Mouse (Mus musculus): ENCODE measurements at regions not wholly inside any gene's neighbourhood (a gene's known extent, or its start where the extent isn't known, plus 50 kb on each side); places are given as distances from the start of the nearest gene placed in this dataset.

DNA sequence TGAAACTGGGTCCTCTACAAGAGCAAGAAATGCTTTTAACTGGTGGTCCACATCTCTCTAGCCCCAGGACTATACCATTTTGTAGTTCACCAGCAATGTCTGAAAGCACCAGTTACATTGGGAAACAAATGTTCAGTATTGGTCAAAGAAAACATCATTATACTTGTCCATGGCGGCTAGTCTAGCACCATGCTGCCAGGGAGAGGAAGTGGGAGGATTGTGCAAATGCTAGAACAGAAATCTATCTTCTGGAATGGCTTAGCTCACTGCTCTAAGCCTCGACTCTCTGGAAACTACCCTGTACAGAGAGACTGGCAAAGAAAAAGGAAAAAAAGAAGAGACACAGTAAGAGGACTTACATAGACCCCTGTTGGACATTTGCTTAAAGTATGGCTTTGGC, 81.1 kb upstream of the Ralgapa2 start:
- intact Hi-C loops (cut with DNase I): no loop called here
- no peak for TF ChIP-seq CTCF (IDR thresholded peaks at IDR 0.05)
- no peak for DNase-seq (ENCODE audit: extremely low spot score in 1 of 2, low spot score in 2 of 2)
- Histone ChIP-seq H3K4me3 (no peak overlapping the region), H3K27ac (no peak overlapping the region)

DNA sequence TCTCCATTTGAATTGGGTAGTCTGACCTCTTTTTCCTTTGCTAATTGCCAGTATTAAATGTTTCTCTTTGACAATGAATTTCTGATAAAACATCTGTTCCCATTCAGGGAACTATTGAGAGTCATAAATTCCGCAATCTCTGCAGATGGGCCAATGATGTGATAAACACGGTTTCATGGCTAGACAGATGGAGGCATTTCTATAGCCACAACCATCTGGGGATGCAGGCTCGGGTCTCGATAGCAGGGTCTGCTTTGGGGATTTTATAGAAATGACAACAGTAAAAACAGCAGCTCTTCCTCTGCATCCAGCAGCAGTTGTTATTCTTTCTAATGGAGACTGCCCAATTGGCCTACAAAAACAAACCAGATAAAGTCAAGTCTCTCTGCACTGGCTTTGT, 82.1 kb upstream of the Ralgapa2 start:
- intact Hi-C loops (cut with DNase I): no loop called here
- Histone ChIP-seq H3K4me3 (no peak overlapping the region), H3K27ac (no peak overlapping the region)
- no peak for TF ChIP-seq CTCF (IDR thresholded peaks at IDR 0.05)
- DNase-seq (ENCODE audit: extremely low spot score in 1 of 2, low spot score in 2 of 2): no peak

DNA sequence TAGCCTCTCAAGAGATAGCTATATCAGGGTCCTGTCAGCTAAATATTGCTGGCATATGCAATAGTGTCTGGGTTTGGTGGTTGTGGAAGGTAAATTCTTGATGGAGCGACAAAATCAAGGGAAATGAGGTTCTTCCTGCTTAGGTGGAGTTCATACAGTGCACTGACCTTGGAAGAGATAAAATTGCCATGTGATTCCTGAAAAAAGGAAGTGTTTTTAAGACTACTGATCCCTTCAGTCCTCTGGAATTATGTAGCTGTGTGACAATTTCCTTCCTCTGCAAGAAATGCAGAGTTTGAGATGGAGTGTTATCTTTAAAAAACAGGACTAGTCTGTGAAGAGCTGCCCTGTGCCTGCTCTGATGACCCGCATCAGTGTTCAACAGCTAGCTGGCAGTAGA, 83.5 kb upstream of the Ralgapa2 start:
- Histone ChIP-seq H3K27ac (no peak overlapping the region), H3K4me3 (no peak overlapping the region)
- intact Hi-C loops (cut with DNase I): no loop called here
- no peak for DNase-seq (ENCODE audit: extremely low spot score in 1 of 2, low spot score in 2 of 2)
- TF ChIP-seq CTCF (IDR thresholded peaks at IDR 0.05): no peak

DNA sequence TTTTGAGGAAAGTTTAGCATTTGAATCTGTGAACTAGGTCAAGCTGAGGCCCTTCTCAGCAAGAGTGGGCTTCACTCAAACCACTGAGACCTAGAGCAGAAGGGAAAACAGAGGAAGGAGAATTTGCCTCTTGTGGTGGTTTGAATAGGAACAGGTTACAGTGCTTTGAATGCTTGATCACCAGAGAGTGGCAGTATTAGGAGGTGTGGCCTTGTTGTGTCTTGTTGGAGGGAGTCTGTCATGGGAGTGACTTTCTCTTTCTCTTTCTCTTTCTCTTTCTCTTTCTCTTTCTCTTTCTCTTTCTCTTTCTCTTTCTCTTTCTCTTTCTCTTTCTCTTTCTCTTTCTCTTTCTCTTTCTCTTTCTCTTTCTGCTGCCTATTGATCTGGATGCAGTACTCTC, 94.0 kb upstream of the Ralgapa2 start:
- Histone ChIP-seq H3K4me3 (no peak overlapping the region), H3K27ac (no peak overlapping the region)
- no peak for DNase-seq (ENCODE audit: extremely low spot score in 1 of 2, low spot score in 2 of 2)
- intact Hi-C loops (cut with DNase I): no loop called here
- no peak for TF ChIP-seq CTCF (IDR thresholded peaks at IDR 0.05)

DNA sequence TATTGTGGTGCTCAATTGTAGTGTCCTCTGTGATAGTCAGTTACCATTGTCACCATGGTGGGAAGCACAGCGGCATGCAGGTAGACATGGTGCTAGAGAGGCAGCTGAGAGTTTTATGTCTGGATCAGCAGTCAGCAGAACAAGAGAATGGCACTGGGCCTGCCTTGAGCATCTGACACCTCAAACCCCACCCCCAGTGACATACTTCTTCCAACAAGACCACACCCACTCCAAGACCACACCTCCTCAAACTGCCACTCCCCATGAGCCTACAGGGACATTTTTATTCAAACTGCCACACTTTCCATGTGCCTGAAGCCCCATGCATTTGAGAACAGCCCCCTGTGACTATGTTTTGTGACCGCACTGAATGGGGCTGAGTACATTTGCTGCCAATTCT, 98.8 kb upstream of the Ralgapa2 start:
- intact Hi-C loops (cut with DNase I): loop anchor here (2.0 kb wide), 1 partner anchor 654 kb away; no protein-coding TSS in a partner anchor
- no peak for TF ChIP-seq CTCF (IDR thresholded peaks at IDR 0.05)
- no peak overlapping the region for H3K27ac ChIP-seq
- no peak for DNase-seq (ENCODE audit: extremely low spot score in 1 of 2, low spot score in 2 of 2)
- H3K4me3 ChIP-seq: no peak overlapping the region

DNA sequence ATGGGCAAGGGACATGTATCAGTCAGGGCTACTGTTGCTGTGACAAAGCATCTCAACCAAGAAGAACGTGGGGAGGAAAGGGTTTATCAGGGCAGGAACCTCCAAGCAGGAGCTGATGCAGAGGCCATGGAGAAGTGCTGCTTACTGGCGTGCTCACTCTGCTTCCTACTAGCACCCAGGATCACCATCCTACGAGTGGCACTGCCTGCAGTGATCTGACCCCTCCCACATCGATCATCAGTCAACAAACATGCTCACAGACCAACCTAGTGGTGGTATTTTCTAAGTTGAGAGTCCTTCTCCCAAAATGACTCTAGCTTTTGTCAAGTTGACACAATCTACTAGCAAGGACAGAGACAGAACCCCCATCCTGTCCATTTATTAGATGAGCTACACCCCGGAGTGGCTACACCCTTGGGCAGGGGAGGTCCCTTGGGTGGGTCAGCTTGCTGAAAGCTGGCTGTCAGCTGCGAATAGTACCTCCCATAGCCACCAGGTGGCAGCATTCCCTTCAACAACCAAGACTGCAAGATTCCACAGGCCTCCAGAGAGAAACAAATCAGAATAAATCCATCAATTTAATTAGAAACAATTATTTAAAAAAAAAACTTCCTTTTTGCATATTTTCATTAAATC, 99.9 kb upstream of the Ralgapa2 start:
- intact Hi-C loops (cut with DNase I): loop anchor here (2.0 kb wide), 1 partner anchor 655 kb away; no protein-coding TSS in a partner anchor
- peak; percentile 57 to 63 for DNase-seq (ENCODE audit: extremely low spot score in 1 of 2, low spot score in 2 of 2)
- peak; percentile 89 for TF ChIP-seq CTCF (IDR thresholded peaks at IDR 0.05)
- Histone ChIP-seq H3K4me3 (no peak overlapping the region), H3K27ac (no peak overlapping the region)

DNA sequence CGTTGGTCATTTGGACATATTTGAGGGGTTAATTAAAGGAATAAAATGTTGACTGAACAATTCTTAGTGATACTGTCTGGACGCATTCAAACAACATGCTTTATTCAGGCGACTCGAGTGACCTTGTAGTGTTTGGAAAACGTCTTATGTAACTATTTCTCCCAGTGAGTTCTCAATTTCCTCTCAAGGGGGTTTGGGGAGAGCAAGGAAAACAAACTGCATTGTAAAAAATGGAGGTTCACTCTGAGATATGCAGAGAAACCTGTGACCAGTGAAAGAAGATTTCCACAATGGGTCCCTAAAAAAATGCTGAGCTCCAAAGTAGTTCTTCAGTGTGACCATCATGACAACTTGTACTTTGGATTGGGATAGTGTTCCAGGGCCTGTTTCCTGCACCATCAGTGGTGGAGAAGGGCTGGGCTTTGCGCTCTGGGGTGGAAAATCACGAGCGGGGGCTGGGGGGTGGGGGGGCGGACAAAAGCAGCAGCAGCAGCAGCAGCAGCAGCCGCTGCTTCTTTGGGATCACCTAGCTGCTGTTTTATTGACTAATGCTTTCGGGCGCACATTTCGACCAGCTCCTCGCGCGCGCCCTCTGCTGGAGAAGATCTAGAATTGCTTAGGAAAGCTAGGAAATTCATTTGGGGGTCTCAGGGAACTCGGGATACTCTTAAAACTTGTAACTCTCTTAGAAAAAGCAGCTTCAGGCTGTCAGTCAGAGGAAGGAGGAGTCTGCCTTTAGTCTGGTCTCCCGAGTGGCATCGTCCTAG, 100.6 kb upstream of the Ralgapa2 start:
- peak; percentile 77 for TF ChIP-seq CTCF (IDR thresholded peaks at IDR 0.05)
- no peak overlapping the region for H3K4me3 ChIP-seq
- intact Hi-C loops (cut with DNase I): loop anchor here (1.0 kb wide), 1 partner anchor 143 kb away; no protein-coding TSS in a partner anchor
- peak; percentile 22 to 45 for DNase-seq (ENCODE audit: extremely low spot score in 1 of 2, low spot score in 2 of 2)
- no peak overlapping the region for H3K27ac ChIP-seq

DNA sequence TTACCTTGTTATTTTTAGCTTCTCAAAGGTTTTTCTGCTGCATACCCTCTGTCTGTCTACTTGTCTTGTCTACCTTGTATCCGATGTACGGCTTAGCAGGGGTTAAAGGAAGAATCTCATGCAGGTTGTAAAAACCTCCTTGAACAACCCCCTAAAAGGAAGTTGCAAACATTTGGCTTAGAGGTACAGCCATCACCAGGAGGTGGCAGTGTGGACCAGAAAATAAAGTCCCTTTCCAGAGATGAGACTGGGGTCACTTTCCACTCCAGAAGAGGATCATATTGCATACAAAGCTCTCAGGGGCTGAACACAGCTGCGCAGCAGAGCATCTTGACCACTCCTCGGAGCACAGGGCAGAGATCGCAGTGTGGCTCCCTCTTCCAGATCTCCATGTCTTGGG, 109.0 kb upstream of the Ralgapa2 start:
- intact Hi-C loops (cut with DNase I): loop anchor here (1.0 kb wide), 1 partner anchor 556 kb away; no protein-coding TSS in a partner anchor
- TF ChIP-seq CTCF (IDR thresholded peaks at IDR 0.05): peak; percentile 64
- no peak overlapping the region for H3K4me3 ChIP-seq
- peak; percentile 29 to 54 for DNase-seq (ENCODE audit: extremely low spot score in 1 of 2, low spot score in 2 of 2)
- H3K27ac ChIP-seq: no peak overlapping the region

DNA sequence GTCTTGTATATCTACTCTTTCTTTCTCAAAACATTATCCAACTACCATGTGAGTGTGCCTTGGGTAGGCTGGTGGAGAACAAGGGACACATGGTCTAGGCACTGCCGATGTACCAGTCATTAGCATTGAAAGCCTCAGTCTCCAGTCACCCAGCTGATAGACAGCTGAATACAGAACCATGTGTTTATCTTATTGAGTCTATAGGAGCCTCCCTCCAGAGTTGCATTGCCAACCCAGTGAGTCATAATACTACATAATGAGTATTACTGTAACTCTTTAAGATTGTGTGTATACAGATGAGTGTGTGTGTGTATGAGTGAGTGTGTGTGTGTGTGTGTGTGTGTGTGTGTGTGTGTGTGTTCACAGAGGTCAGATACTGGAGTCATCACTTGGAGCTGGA, 110.9 kb upstream of the Ralgapa2 start:
- no peak overlapping the region for H3K27ac ChIP-seq
- H3K4me3 ChIP-seq: no peak overlapping the region
- DNase-seq (ENCODE audit: extremely low spot score in 1 of 2, low spot score in 2 of 2): no peak
- TF ChIP-seq CTCF (IDR thresholded peaks at IDR 0.05): no peak
- intact Hi-C loops (cut with DNase I): no loop called here

DNA sequence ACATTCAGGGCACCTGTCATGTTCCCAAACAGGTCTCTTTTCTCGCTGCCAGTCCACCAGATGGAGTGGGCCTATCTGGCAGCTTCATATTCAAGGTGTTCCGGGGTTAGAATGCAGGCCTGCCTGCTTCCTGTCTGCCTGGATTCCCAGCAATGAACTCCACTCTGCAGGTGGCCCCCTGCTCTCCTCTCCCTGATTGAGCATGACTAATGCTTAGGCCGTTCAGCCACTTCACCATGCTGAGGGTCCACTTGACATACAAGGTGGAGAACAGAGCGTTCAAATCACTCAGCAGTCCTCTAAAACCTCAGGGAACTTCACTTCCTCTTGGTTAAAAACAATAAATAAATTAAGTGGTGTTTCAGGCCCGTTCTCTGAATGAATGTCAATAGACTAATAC, 112.1 kb upstream of the Ralgapa2 start:
- intact Hi-C loops (cut with DNase I): no loop called here
- no peak overlapping the region for H3K4me3 ChIP-seq
- TF ChIP-seq CTCF (IDR thresholded peaks at IDR 0.05): no peak
- no peak for DNase-seq (ENCODE audit: extremely low spot score in 1 of 2, low spot score in 2 of 2)
- no peak overlapping the region for H3K27ac ChIP-seq

DNA sequence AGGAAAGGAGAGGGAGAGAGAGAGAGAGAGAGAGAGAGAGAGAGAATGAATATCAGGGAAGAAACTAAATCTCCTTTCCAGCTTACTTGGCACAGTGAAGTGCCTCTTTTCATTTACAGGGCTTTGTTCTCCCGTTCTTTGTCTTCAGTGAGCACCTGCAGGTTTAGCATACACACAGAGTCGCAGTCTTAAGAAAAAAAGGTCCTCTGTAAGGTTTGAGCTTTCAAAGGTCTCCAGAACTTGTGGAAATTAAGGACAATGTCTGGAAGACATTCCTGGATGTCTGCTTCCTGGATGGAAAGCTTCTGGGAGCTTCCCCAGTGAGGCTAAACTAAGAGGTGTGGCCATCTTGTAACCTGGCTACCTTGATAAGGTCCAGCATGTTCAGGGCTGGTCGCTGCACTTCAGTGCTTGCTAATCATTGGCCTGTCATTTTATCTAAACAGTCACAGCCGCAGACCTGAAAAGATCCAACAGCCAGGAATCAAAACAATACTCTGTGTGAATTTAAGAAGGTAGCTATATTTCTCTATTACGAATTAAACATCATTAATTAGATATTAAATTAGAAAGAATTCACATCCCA, 113.1 kb upstream of the Ralgapa2 start:
- Histone ChIP-seq H3K27ac (no peak overlapping the region), H3K4me3 (no peak overlapping the region)
- intact Hi-C loops (cut with DNase I): no loop called here
- no peak for DNase-seq (ENCODE audit: extremely low spot score in 1 of 2, low spot score in 2 of 2)
- no peak for TF ChIP-seq CTCF (IDR thresholded peaks at IDR 0.05)

DNA sequence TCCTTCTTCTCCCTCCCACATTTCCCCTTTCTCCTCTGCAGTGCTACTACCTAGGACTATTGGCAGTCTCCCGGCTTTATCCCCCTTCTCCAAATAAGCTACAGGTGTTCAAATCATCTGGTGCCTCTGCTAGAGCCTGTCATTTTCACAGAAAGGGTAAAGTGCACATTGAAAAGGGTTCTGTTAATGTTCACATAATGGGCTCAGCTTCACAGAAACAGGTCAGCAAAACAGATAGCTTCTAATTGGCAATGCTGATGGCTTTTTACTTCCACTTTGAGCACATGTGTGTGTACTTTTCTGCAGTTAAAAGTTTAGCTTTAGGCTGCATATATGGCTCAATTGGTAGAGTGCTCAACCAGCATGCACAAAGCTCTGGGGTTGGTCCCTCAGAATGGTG, 114.4 kb upstream of the Ralgapa2 start:
- TF ChIP-seq CTCF (IDR thresholded peaks at IDR 0.05): no peak
- DNase-seq (ENCODE audit: extremely low spot score in 1 of 2, low spot score in 2 of 2): no peak
- intact Hi-C loops (cut with DNase I): no loop called here
- Histone ChIP-seq H3K27ac (no peak overlapping the region), H3K4me3 (no peak overlapping the region)
